Mouse (Mus musculus): ENCODE results near the gene P3h4.

The P3h4 gene

GRCm38 (mm10) chr11:100392958-100393357 is 21.7 kb downstream of the P3h4 start:
- DNase-seq (ENCODE audit: extremely low read depth, low read depth) = no peak

DNA sequence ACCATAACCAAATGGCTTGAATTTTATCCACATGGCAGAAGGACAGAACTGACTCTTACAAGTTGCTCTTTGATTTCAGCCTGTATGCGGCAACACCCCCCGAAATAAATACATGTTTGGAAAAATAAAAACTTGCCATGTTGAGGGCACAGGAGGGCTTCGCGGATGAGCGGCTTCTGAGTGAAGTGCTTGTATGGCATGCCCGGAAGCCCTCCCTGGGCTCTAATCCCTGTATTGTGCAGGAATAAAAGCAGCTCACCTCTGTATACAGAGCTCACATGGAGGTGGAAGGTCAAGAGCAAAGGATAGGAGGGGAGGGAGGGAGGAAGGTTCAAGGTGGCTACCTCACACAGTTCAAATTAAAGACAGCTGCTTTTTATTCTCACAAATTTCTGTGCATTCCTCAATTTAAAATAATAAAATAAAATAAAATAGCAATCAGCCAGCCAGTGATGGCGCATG is 22.7 kb downstream of the P3h4 start:
- DNase-seq (ENCODE audit: extremely low read depth, low read depth) = no peak

DNA sequence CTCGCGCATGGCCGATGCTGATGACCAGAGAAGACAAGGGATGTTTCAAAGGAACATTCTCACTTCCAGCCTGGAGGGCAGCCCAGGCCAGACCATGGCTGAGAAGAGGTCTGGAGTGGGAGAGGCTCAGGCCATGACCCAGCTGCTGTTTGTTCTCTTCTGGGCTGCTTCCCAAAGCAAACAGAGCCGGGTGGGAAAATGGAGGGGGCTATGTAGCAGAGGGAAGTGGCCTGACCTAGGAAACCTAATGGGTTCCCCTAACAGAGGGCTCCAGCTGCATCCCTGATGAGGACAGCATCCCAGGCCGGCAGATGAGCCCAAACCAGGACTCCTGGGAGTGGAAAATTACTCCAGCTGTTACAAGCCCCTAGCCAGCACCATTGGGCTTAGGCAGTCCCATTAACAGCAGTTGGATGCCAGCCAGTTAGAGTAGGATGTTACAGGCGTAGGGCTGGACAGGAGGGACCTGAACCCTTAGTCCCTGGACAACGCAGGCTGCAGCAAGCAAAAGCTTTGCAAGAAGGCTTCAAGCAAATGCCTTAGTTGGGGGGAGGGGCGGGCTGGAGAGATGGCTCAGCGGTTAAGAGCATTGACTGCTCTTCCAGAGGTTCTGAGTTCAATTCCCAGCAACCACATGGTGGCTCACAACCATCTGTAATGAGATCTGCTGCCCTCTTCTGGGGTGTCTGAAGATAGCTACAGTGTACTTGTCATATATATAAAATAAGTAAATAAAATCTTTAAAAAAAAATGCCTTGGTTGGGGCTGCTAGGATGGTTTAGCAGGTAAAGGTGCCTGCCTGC is 23.4 kb downstream of the P3h4 start:
- no peak for DNase-seq (ENCODE audit: extremely low read depth, low read depth)

- DNase-seq (ENCODE audit: extremely low read depth, low read depth) = no peak
Measured at GRCm38 (mm10) chr11:100389931-100390445, 24.6 kb downstream of the P3h4 start.

GRCm38 (mm10) chr11:100388588-100388987 is 26.0 kb downstream of the P3h4 start:
- no peak for DNase-seq (ENCODE audit: extremely low read depth, low read depth)

GRCm38 (mm10) chr11:100387589-100388375 is 26.9 kb downstream of the P3h4 start:
- DNase-seq (ENCODE audit: extremely low read depth, low read depth) = no peak

DNA sequence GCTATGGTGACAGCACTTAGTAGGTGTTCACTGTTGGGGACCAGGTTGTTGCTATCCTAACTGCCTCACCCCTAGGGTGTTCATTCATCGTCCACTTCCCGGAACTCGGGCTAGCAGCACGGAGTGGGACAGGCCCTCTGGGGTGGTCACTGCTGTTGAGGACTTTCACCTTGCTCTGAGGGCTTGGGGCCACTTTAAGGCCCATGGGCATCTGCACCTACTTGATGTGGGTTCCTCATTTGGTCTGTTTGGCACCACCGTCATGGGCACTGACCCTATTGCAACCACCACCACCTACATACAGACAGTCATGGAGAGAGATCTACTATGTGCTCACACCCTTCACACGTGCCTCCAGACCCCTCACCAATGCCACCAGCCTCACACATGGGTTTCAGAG is 27.5 kb downstream of the P3h4 start:
- no peak for DNase-seq (ENCODE audit: extremely low read depth, low read depth)

- no peak for DNase-seq (ENCODE audit: extremely low read depth, low read depth)
Measured at GRCm38 (mm10) chr11:100386586-100386985, 28.1 kb downstream of the P3h4 start.

DNA sequence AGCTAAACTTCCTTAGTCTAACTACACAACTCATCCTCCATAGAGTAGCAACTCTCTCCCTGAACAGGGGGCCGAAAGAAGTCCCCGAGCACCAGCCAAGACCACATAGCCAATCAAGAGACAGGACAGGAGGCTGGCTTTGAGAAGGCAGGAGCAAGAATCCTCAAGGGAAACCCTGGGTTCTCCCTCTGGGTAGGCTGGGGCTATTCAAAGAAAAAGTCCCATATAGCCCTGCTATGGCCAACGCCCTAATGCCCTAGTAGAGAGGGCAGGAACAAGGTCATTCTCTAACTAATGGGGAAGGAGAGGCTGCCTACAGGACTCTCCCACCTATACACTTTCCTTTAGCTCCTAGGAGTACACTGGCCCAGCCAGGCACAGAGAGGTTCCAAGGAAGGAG is 29.6 kb downstream of the P3h4 start:
- DNase-seq (ENCODE audit: extremely low read depth, low read depth) = no peak

DNA sequence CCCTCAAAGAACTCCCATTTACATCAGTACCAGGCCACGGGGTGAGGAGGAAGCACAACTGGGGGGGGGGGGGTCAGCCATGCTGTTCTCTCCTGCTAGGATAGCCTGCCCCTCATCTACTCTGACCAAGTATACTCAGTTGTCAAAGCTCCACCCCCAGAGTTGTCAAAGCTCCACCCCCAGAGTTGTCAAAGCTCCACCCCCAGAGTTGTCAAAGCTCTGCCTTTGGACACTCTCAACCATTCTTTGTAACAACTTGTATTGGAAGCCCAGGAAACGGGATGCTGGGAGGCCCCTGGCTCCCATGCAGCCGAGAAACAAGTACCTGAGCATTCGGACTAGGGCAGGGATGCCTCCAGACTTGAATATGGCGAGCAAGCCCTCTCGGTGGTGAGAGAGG is 32.0 kb downstream of the P3h4 start:
- no peak for DNase-seq (ENCODE audit: extremely low read depth, low read depth)

DNA sequence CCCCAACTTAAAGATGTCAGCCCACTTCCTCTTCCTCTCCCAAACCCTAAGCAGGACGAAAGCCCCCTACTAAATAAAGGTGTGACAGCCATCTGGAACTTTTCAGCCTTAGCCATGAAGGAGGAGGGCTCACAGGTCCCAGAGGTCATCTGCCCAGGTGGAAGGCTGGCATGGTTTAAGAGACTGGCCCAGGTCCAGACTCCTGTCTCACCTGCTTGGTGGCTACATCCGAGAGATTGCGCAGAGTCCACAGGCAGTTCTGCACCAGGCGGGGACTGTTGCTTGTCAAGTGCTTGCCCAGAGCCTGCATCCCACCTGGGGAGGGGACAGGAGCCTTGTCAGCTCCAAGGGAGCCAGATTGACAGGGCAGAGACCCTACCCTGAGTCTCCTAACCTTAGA is 35.3 kb downstream of the P3h4 start:
- DNase-seq (ENCODE audit: extremely low read depth, low read depth) = no peak

- no peak for DNase-seq (ENCODE audit: extremely low read depth, low read depth)
Measured at GRCm38 (mm10) chr11:100378446-100378845, 36.2 kb downstream of the P3h4 start.

DNA sequence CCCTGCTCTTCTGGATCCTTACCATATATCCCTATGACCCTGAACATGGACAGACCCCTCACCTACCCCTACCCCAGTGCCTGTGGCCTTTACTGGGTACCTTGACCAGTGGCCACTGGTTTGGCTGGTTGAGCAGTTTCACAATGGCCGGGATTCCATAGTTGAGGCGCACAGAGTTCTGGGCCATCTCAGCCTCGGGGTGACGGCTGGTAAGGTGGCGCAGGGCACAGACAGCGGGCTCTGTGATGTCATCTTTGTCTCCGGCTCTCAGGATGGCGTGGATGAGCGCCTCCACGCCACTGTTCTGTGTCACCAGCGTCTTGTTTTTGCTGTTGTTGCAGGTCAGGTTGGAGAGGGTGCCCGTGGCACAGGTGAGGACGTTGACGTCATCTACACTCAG is 36.6 kb downstream of the P3h4 start:
- no peak for DNase-seq (ENCODE audit: extremely low read depth, low read depth)

- DNase-seq (ENCODE audit: extremely low read depth, low read depth) = no peak
Measured at GRCm38 (mm10) chr11:100376746-100377389, 37.8 kb downstream of the P3h4 start.

- DNase-seq (ENCODE audit: extremely low read depth, low read depth) = no peak
Measured at GRCm38 (mm10) chr11:100376005-100376404, 38.6 kb downstream of the P3h4 start.

- DNase-seq (ENCODE audit: extremely low read depth, low read depth) = no peak
Measured at GRCm38 (mm10) chr11:100375127-100375526, 39.5 kb downstream of the P3h4 start.

GRCm38 (mm10) chr11:100371981-100372558 is 42.6 kb downstream of the P3h4 start:
- DNase-seq (ENCODE audit: extremely low read depth, low read depth) = peak; percentile 32

- DNase-seq (ENCODE audit: extremely low read depth, low read depth) = no peak
Measured at GRCm38 (mm10) chr11:100369822-100370221, 44.8 kb downstream of the P3h4 start.

- DNase-seq (ENCODE audit: extremely low read depth, low read depth) = no peak
Measured at GRCm38 (mm10) chr11:100369145-100369544, 45.5 kb downstream of the P3h4 start.

DNA sequence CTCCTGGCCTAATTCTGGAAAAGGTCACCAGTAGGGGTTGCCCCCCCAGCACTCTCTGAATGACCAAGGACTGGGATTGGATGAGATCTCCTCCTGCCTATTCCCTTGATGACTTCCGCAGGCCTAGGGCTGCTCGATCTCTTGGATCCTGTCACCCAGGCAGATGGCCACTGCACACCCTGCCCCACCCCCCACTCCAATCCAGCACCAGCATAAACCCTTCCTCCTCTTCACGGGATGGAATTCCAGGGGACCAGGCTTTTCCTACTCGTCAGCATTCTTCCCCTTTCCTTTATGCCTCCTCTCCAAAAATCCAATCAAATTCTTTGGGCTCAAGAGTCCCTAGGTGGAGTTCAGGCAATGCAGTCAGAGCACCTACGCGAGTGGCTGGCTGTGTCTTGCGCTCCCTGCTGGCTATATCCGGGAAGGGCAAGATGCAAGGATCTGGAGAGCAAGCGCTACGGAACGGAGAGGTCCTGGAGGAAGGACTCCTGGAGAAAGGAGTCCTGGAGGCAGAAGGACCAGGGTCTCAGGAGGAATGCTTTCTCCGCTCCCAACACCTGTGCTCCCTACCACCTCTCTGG is 51.6 kb downstream of the P3h4 start:
- peak; percentile 30 for DNase-seq (ENCODE audit: extremely low read depth, low read depth)

Data from MEL-GATA-1-ER (cell line).